Mouse (Mus musculus) midbrain, postnatal 0 days (tissue): Measurements from ENCODE around the gene D2hgdh. TPM values are rescaled to one million over a fixed set of nuclear protein-coding genes. Genes with fewer than 3 reads are reported as not detected.
"Not testable (repeated sequence)": the region's sequence is repeated elsewhere in the genome, so short reads cannot be mapped to it uniquely, and the experiment has no call there.

Source experiments
- ATAC-seq: fragments of 200-750 bp; cut with Nextera tagmentation; 2 replicates; pipeline ENCODE4 v1.8.0; 2017; ENCODE audit warnings: moderate number of reproducible peaks, mild to moderate bottlenecking, moderate TSS enrichment, moderate library complexity; ENCODE audit not compliant: low FRiP score
- DNase-seq: peaks from one replicate; pipeline ENCODE4 v3.0.0-alpha.2; 2015; ENCODE audit warnings: low spot score
- H3K27ac ChIP-seq: fragments of 300-500 bp; sonication (generic); 2 replicates; pipeline ENCODE4 v1.5.1; 2014; ENCODE audit warnings: low read depth, mild to moderate bottlenecking, low read length, mixed read lengths
- H3K27me3 ChIP-seq: fragments of 300-500 bp; sonication (generic); 2 replicates; pipeline ENCODE4 v1.6.1; 2014; ENCODE audit warnings: low read length, control low read depth, mixed read lengths; ENCODE audit not compliant: insufficient read depth
- H3K36me3 ChIP-seq: fragments of 300-500 bp; sonication (generic); 2 replicates; pipeline ENCODE4 v1.6.1; 2014; ENCODE audit warnings: low read length, control low read depth, mixed read lengths; ENCODE audit not compliant: insufficient read depth
- H3K4me1 ChIP-seq: fragments of 300-500 bp; sonication (generic); 2 replicates; pipeline ENCODE4 v1.6.1; 2014; ENCODE audit warnings: mild to moderate bottlenecking, control low read depth, antibody characterized with exemption, low read length, mixed read lengths; ENCODE audit not compliant: insufficient read depth
- H3K4me2 ChIP-seq: fragments of 300-500 bp; sonication (generic); 2 replicates; pipeline ENCODE4 v1.6.1; 2014; ENCODE audit warnings: low read depth, mild to moderate bottlenecking, low read length, mixed read lengths; ENCODE audit not compliant: poor library complexity, severe bottlenecking
- H3K4me3 ChIP-seq: fragments of 300-500 bp; sonication (generic); 2 replicates; pipeline ENCODE4 v1.5.1; 2014; ENCODE audit warnings: low read depth, mild to moderate bottlenecking, low read length, moderate library complexity
- H3K9ac ChIP-seq: fragments of 300-500 bp; sonication (generic); replicated peaks from 2 replicates; pipeline ENCODE4 v1.6.1; 2014; ENCODE audit warnings: mild to moderate bottlenecking, low read length, moderate library complexity, mixed read lengths; ENCODE audit not compliant: poor library complexity, severe bottlenecking
- H3K9me3 ChIP-seq: fragments of 300-500 bp; sonication (generic); 2 replicates; pipeline ENCODE4 v1.6.1; 2016; ENCODE audit warnings: low read length, control low read depth
- CTCF ChIP-seq: IDR thresholded peaks from 2 replicates; pipeline ENCODE4 v1.5.1; 2016; ENCODE audit warnings: antibody characterized with exemption, mild to moderate bottlenecking
- WGBS: fragments of 180-500 bp; shearing (Covaris S2); extraction: QIAGEN DNeasy Blood & Tissue Kit; methylation state at CpG from one replicate; pipeline ENCODE4 v1.1.7; 2014; 5-methylcytosine and 5-hydroxymethylcytosine counted together
- polyA plus RNA-seq: library from polyadenylated mRNA; unstranded; fragments of >200 nt; fragmentation: Nextera tagmentation; extraction: Ambion mirVana; gene quantifications from 2 replicates; pipeline ENCODE4 v1.2.1, GENCODE M21; 2015
- total RNA-seq: library from RNA; depleted of rRNA; stranded (reverse); fragments of >200 nt; gene quantifications from 2 replicates; pipeline ENCODE4 v1.2.3, GENCODE M21; 2014; rRNA removed

Gene D2hgdh
- total and polyA plus RNA-seq, 2 experiments from 2014 or later: 8.6 to 20.0 TPM

DNA sequence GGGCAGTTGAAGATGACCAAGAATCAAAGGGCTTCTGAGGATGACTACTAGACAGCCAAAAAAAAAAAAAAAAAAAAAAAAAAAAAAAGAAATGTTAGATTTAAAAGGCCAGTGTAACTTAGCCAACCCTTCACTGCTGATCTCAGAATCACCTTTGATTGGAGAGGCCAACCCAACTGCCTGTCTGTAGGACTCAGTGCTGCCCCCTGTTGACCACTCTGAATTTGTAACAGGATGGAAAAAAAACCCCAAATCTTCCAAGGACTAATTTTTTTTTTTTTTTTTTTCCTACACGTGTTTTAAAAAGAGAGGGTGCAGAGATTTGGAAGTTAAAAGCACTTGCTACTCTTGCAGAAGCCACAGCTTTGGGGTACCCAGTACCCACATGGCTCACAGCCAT lies 66.2 kb downstream of the D2hgdh start:
- H3K36me3 ChIP-seq, H3K4me1 ChIP-seq, H3K9me3 ChIP-seq, H3K9ac ChIP-seq, ATAC-seq, H3K27ac ChIP-seq, DNase-seq, H3K4me3 ChIP-seq, H3K27me3 ChIP-seq, H3K4me2 ChIP-seq: not testable (repeated sequence)
- TF ChIP-seq CTCF: 0 out of 2 replicates have a peak, but pooled peaks have one; percentile 7
- 69% methylated on average over 1 of the region's 1 CpGs for WGBS

GRCm38 (mm10) chr1:93897395-93897794 lies 72.7 kb downstream of the D2hgdh start:
- WGBS: no CpG with 5 or more reads among the region's 1 CpGs
- not testable (repeated sequence) for H3K4me1 ChIP-seq, H3K9ac ChIP-seq, H3K9me3 ChIP-seq, H3K36me3 ChIP-seq, ATAC-seq, H3K27me3 ChIP-seq, H3K4me3 ChIP-seq, H3K27ac ChIP-seq, H3K4me2 ChIP-seq, DNase-seq

DNA sequence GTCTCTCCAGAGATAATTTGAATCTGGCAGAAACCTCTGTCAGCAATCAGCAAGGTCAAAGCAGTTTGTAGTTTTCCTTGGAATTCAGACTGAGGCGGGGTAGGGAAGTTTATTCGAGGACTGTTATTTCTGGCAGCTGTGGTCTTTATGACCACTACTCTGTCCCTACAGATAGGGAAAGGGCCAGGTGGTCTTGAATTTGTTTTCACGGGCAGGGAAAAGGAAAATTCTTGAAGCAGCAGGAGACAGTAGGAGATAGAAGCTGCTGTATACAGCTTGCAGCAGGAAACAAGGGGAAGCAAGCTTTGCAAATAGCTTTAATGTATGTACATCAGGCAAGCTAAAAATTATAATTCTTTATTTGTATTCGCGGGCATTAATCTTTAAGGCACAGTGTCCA lies 76.6 kb downstream of the D2hgdh start:
- not testable (repeated sequence) for H3K27me3 ChIP-seq, H3K27ac ChIP-seq, H3K4me1 ChIP-seq, H3K9ac ChIP-seq, H3K9me3 ChIP-seq, H3K4me2 ChIP-seq, H3K4me3 ChIP-seq, ATAC-seq, DNase-seq, H3K36me3 ChIP-seq
- 75% methylated on average over 2 of the region's 5 CpGs for WGBS

Other genes with a start within 250 kb of the D2hgdh start
- 301 and 335 TPM in 2 replicates for gene Stk25, start 166.2 kb upstream of the D2hgdh start, total RNA-seq
- gene Stk25, start 166.2 kb upstream of the D2hgdh start, polyA plus RNA-seq: 362 and 412 TPM in 2 replicates
- gene Bok, start 139.2 kb upstream of the D2hgdh start, total RNA-seq: 99.4 and 108 TPM in 2 replicates
- 95.4 and 96.6 TPM in 2 replicates for gene Bok, start 139.2 kb upstream of the D2hgdh start, polyA plus RNA-seq
- gene Atg4b, start 73.4 kb upstream of the D2hgdh start, total RNA-seq: 39.3 and 58.7 TPM in 2 replicates
- gene Atg4b, start 73.4 kb upstream of the D2hgdh start, polyA plus RNA-seq: 75.8 and 81.8 TPM in 2 replicates
- gene Thap4, start 70.0 kb upstream of the D2hgdh start, total RNA-seq: 56.0 and 63.3 TPM in 2 replicates
- 53.7 and 57.1 TPM in 2 replicates for gene Thap4, start 70.0 kb upstream of the D2hgdh start, polyA plus RNA-seq
- gene Dtymk, start 23.0 kb upstream of the D2hgdh start, total RNA-seq: 66.8 and 88.8 TPM in 2 replicates
- gene Dtymk, start 23.0 kb upstream of the D2hgdh start, polyA plus RNA-seq: 109 TPM in 2 replicates
- gene Ing5, start 20.9 kb upstream of the D2hgdh start, total RNA-seq: 12.6 and 13.5 TPM in 2 replicates
- gene Ing5, start 20.9 kb upstream of the D2hgdh start, polyA plus RNA-seq: 7.1 and 7.5 TPM in 2 replicates
- not detected in 2 replicates for gene Gal3st2, start 36.4 kb downstream of the D2hgdh start, total RNA-seq
- not detected in 2 replicates for gene Gal3st2, start 36.4 kb downstream of the D2hgdh start, polyA plus RNA-seq
- gene Gal3st2b, start 93.4 kb downstream of the D2hgdh start, total RNA-seq: 0.33 TPM in 1 of 2 replicates, not detected in the other
- 0.05 TPM in 1 of 2 replicates, not detected in the other for gene Gal3st2b, start 93.4 kb downstream of the D2hgdh start, polyA plus RNA-seq
- not detected in 2 replicates for gene Gal3st2c, start 165.6 kb downstream of the D2hgdh start, total RNA-seq
- gene Gal3st2c, start 165.6 kb downstream of the D2hgdh start, polyA plus RNA-seq: not detected in 2 replicates
- 0.93 and 0.99 TPM in 2 replicates for gene Neu4, start 195.5 kb downstream of the D2hgdh start, total RNA-seq
- 0.04 and 0.12 TPM in 2 replicates for gene Neu4, start 195.5 kb downstream of the D2hgdh start, polyA plus RNA-seq
- not detected in 2 replicates for gene Pdcd1, start 227.6 kb downstream of the D2hgdh start, total RNA-seq
- not detected in 2 replicates for gene Pdcd1, start 227.6 kb downstream of the D2hgdh start, polyA plus RNA-seq